Mouse (Mus musculus): Measurements from ENCODE around the gene Top2a.
A peak's percentile ranks its signal among the peaks of the same experiment; 100 is the strongest.

Top2a gene

DNA sequence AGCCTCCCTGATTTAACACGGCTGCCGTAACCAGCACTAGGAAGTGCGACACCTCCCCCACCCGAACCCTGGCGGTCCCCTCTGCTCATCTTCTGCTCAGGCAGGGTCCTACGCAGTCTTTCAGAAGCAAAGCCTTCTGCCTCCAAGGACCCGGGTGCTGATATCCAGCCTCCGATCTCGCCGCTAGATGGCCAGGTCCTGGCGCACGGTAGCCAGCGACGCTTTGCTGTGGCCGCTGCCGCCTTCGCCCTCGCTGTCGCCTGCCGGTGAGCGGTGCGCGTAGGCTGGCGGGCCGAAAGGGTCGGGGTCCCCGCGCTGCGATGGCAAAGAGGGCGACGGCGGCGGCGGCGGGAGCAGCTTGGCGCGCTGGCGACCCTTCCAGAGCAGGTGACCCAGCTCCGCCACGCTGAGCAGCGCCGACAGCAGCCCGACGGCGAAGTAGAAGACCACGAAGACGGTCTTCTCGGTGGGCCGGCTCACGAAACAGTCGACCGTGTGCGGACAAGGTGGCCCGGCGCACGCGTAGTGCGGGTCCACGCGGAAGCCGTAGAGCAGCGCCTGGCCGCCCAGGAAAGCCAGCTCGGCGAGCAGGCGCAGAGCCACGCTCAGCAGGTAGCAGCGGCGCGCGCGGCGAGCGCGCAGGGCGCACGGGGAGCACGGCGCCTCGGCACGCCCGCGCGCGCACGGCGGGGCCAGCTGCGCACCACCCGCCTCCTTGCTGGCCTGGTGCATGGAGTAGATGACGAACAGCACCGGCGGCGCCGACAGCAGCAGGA is 41.8 kb downstream of the Top2a start:
- DNase-seq = peak; percentile 92

DNA sequence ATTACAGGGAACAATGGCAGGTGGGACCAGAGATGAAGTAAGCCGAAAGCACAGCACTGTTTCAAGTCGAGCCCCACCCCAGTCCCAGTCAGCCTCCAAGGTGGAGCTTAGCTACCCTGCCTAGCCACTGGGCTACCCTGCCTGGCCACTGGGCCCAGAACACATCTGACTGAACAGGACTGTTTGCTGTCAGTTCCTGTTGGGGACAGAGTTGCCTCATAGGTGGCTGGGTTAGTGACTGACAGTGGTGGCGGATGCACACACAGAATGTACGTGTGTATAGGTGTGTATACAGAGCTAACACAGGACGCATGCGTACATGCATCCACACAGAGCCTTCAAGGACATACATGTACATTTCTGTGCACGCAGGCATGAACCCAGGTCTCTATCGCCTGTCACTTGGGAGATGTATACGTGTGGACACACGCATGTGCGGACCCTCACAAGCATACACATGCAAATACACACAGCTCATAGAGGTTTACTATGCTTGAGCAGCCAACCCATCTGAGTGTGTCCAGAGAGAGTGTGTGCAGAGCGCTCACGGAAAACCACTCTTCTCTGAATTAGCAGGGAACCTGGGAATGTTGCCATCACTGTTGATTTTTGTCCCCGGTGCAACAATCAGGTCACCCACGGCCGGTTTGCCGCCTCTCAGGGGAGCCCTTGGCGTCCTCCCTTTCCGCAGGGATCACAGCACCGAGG is 42.5 kb downstream of the Top2a start:
- DNase-seq = peak; percentile 79

DNA sequence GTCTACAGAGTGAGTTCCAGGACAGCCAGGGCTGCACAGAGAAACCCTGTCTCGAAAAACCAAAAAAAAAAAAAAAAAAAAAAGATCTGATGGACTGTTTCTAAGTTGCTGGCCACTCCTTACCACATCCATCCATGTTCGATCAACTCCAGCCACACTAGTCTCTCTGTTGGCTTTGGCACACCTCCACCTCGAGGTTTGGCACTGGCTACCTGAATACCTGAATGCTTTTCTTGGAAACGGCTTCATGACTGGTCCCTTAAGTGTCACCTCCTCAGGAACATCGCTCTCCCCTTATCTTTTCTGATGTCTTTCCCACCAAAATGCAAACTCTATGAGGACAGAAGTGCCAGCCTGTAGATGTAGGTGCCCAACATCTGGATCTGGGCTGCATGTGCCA is 44.6 kb downstream of the Top2a start:
- no peak for DNase-seq

GRCm38 (mm10) chr11:98978526-98979148 is 45.4 kb downstream of the Top2a start:
- peak; percentile 77 for DNase-seq

DNA sequence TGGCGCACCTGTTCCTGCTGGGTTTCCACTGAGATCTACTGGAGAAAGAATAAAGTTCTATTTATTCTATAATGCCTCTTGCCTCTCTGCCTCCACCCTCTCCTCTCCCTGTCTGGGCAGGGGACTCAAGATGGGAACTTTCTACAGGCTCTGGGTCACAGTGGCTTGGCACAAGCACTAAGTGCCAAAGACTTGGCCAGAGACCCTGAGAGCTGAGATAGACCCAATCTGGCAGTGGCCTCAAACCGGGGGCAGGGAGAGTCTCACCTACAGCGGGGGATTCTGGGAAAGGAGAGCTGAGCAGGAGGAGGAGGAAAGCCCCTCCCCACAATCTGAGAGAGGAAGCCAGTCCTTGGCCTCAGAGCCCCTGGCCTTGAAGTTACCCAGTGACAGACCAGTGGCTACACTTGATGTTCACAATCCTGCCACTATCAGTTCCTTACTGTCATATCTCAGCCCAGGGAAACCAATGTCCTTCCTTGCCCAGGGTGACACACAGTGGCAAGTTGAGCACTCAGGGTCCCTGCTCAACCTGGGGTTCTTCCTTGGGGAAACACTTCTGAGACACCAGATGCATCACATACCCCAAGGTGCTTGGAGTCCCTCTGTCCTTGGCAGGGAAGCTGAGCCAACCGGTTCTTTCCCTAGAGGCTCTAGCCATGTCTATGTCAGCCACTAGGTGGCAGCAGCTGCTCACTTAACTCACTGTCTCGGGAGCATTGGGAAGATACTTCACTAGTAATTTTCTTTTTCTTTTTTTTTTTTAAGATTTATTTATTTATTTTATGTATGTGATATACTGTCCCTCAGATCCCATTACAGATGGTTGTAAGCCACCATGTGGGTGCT is 48.9 kb downstream of the Top2a start:
- DNase-seq = peak; percentile 95

GRCm38 (mm10) chr11:98974213-98974612 is 49.8 kb downstream of the Top2a start:
- peak; percentile 92 for DNase-seq

- DNase-seq = peak; percentile 96
Measured at GRCm38 (mm10) chr11:98973584-98973983, 50.4 kb downstream of the Top2a start.

GRCm38 (mm10) chr11:98972801-98973360 is 51.1 kb downstream of the Top2a start:
- peak; percentile 93 for DNase-seq

DNA sequence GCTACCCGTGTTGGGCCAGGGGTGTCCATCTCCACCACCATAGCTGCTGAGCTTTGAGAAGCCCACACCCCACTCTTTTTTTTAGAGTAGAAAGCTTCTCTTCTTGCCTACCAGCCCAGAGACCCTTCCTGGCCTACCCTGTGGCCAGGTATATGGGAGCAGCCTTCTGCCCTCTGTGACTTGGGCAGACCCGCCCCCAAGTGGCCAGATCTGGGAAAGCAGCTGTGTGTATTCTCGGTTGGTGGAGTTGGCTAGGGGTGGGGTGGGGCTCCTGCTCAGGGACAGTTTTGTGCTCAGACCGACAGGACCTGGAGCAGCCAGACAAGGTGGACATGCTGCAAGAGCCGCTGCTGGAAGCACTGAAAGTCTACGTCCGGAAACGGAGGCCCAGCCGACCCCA is 51.8 kb downstream of the Top2a start:
- peak; percentile 98 for DNase-seq

- peak; percentile 95 for DNase-seq
Measured at GRCm38 (mm10) chr11:98971316-98972031, 52.5 kb downstream of the Top2a start.

DNA sequence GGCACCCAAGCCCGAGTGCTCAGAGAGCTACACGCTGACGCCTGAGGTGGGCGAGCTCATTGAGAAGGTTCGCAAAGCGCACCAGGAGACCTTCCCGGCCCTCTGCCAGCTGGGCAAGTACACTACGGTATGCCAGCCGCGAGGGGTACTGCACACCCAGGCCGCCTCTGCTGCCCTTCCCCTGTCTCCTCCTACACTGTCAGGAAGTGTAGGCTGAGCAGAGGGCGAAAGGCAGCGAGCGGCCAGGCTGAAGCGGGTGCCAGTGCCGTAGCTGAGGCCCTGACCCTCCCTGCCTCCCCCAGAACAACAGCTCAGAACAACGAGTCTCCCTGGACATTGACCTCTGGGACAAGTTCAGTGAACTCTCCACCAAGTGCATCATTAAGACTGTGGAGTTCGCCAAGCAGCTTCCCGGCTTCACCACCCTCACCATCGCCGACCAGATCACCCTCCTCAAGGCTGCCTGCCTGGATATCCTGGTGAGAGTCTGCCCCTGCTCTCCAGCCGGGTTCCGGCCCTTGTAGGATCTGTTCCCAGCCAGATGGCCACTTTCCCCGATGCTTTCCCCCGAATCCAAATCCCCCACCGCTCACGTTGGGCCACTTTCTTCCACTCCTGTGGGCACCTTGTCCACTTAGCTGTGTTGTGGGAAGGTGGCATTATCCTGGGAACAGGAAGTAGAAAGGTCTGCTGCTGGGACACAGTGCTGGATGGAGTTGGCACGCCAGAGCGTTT is 53.6 kb downstream of the Top2a start:
- DNase-seq = peak; percentile 90

DNA sequence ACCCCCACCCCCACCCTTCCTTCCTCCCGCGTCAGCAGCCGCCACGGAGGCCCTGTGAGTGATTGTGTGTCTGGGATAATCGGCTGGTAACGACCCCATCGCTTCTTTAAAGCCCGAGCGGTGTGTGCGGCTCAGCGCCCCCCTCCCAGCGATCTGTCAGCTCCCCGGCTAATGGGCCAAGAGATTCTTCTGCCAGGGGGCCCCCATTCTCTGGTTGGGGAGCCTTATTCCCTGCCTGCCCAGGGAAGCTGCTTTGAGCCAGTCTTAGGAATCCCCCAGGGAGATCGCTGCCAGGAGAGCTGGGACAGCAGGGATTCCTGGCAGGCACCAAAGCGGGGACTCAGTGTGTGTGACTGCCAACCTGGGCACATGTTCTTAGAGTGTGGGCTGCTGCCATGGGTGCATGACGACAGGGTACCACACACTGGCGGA is 54.5 kb downstream of the Top2a start:
- DNase-seq = peak; percentile 94

DNA sequence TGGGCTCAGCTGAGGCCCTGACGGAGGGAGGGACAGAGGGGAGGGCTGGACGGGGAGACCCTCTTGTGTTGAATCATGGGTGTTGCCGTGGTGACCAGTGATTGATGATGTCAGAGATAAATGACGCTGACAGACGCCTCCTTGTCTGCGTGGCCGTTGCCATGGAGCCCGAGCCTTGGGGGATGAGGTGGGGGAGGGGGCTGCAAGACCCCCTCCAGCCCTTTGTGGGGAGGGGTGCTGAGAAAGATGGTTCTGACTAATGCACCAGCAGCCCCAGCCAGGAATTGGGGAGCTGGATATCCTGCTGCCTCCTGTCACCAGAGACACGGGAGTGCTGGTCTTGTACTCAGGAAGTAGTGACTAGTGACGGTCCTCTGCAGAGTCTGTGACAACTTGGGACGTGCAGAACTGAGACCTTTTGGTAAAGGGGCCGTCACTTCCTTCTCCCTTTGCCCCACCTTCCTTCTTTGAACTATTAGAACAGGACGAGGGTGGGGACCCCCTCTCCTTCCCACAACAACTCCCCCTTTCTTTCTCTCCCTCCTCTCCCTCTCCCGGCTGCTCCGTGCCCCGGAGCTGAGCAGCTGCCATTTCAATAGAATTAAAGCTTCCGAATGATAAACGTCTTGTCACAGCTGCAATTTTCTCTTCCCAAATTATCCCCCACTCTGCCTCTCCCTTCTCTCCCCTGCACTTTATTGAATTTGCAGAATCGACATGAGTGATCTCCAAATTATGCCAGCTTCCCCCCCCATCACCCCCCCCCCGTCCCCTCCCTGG is 55.1 kb downstream of the Top2a start:
- DNase-seq = peak; percentile 94

DNA sequence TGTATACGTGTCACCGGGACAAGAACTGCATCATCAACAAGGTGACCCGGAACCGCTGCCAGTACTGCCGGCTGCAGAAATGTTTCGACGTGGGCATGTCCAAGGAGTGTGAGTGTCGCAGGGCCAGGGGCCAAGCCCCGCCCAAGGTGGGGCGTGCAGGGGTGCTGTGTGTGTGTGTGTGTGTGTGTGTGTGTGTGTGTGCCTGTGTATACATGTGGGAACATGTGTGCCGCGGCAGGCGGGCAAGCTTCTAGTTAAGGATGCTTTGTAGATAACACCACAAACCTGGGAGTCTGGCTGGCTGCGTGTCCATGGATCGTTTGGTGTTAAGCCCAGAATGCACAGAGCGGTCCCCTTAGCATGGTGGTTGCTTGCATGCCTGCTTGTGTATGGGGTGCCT is 55.9 kb downstream of the Top2a start:
- DNase-seq = peak; percentile 90

GRCm38 (mm10) chr11:98966499-98967141 is 57.4 kb downstream of the Top2a start:
- DNase-seq = peak; percentile 99

- DNase-seq = no peak
Measured at GRCm38 (mm10) chr11:98965416-98966077, 58.4 kb downstream of the Top2a start.

- peak; percentile 97 for DNase-seq
Measured at GRCm38 (mm10) chr11:98964616-98965415, 59.2 kb downstream of the Top2a start.

- DNase-seq = peak; percentile 94
Measured at GRCm38 (mm10) chr11:98964201-98964615, 59.8 kb downstream of the Top2a start.
